Mouse (Mus musculus): ENCODE results near the gene Homer2.

Gene Homer2

DNA sequence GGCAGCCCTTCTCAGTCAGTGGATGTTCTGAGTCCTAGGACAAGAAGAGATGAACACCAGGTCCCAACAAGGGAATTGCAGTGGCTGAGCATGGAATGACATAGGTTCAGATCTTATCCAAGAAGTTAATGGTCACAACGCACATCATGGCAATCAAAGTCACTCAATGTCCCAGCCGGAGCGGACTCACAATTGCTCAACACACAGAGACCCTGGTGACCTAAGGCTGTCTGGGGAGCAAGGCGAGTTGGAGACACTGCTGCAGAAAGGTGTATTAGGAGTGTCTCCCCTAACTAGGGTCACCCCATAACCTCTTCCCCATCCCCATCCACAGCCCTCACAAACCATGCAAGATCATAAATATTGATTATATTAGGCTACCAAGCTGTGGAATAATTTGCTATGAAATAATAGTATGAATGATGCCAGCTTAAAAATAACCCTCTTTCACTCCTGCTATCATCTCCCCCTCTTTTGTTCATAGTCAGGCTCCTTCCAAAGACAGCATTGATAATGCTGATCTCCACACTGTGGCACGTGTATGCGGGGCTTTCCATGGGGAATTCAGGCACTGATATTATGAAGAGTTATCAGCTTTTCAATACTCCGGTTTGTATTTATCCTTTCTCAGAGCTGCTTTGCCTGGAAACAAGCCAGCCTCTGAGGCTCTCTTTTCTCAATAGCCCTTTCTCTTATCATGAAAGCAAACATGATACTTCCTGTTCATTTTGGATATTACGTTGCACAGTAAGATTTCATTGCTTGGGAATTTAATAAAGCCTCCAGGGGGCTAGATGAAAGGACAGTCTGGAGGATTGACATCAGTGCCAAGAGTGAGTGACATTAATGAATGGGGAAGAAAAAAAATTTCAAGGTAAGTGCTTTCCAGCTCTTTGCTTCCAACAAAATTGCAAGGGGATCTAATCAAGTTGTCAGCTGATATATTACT is 147.0 kb downstream of the Homer2 start:
- peak; percentile 15 for DNase-seq (ENCODE audit: low spot score)

GRCm38 (mm10) chr7:81559231-81559980 is 147.9 kb downstream of the Homer2 start:
- DNase-seq (ENCODE audit: low spot score), result peak; percentile 31

GRCm38 (mm10) chr7:81557985-81558360 is 149.4 kb downstream of the Homer2 start:
- DNase-seq (ENCODE audit: low spot score), result peak; percentile 10

DNA sequence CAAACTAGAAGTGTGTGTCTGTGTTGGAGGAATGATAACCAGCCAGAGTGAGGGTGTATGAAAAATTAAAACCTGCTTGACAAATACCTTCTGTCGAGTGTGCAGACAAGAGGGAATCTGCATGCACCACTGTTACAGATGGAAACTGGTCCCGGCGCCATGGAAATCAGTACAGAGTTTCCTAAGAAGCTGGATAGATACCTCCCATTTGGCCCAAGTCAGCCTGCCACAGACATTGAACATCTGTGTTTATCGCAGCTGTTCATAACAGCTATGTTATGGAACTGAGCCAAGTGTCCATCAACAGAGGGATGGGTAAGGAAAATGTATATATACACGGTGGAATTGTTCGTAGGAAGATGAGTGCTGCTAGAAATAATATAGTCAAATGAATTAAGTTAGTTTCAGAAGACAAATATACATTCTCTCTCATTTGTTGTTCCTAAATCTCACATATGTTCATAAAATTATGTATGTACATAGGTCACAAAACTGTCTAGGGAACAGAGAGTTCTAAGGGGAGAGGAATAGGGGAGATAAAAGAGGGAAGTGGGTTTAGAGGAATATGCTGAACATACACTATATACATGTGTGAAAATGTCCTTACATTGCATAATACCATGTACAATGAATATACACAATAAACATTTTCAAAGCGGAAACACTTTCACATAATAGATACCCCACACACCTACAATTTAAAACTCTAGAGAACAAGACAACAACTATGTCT is 149.9 kb downstream of the Homer2 start:
- DNase-seq (ENCODE audit: low spot score), result peak; percentile 33

- no peak for DNase-seq (ENCODE audit: low spot score)
Observed at GRCm38 (mm10) chr7:81556839-81557238, 150.5 kb downstream of the Homer2 start.

GRCm38 (mm10) chr7:81554369-81554768 is 153.0 kb downstream of the Homer2 start:
- no peak for DNase-seq (ENCODE audit: low spot score)

DNA sequence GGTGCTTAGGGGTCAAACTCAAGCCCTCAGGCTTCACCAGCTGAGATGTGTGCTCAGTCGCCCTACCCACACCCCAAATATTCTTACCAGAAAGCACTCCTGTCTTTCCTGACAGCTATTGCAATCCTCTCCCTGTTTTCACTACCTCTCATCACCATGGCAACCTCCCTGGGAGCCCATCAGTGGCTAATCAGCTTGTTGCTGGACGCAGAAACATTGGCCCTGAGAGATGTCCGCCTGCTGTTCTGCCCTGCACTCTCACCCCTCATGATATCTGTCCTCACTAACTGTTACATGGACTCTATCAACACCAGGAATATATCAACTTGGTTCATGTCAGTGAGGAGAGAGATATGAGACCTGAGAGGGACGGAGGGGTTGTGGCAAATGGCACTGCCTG is 153.7 kb downstream of the Homer2 start:
- DNase-seq (ENCODE audit: low spot score), result no peak

Data from testis, postnatal 10 days (tissue).